Comparison of ENCODE assay signal across 7 mouse cellular contexts in genomic region chr12:79130299-79131177, GRCm38 (mm10). TPM values are rescaled to one million over a fixed set of nuclear protein-coding genes. Genes with fewer than 3 reads are reported as not detected.
DNase-seq lines count a peak whose midpoint lies in the region; ATAC-seq and TF ChIP-seq lines count a peak whose summit lies in the region.

Gene Arg2, plus strand, starts transcription at chr12:79130777.

- H3K9me3 ChIP-seq in limb, embryonic 10.5 days (replicated peaks): no peaks in the 10 kb centered on the region
- no peaks in the 10 kb centered on the region for H3K9me3 ChIP-seq in midbrain, embryonic 12.5 days

- H3K4me3 ChIP-seq in kidney, adult 2 months (ENCODE audit: insufficient read depth, low read depth, low read length): peak within 1 kb of the TSS; percentile 47
- H3K4me3 ChIP-seq in limb, embryonic 10.5 days: peak within 1 kb of the TSS; percentile 57
- peak within 1 kb of the TSS; percentile 51 for H3K4me3 ChIP-seq in midbrain, embryonic 12.5 days
- peak within 1 kb of the TSS; percentile 84 for H3K4me3 ChIP-seq in small intestine, adult 2 months (ENCODE audit: low read depth, low read length)

- peak; percentile 27 for TF ChIP-seq POLR2A in kidney, adult 2 months (IDR thresholded peaks at IDR 0.05; ENCODE audit: low read depth, low read length)
- peak; percentile 92 for TF ChIP-seq POLR2A in small intestine, adult 2 months (IDR thresholded peaks at IDR 0.05; ENCODE audit: low read depth, low read length)

- no peaks in the 10 kb centered on the region for H3K36me3 ChIP-seq in kidney, adult 2 months (ENCODE audit: control insufficient read depth, insufficient read depth, low read length)
- H3K36me3 ChIP-seq in limb, embryonic 10.5 days: no peaks in the 10 kb centered on the region
- H3K36me3 ChIP-seq in midbrain, embryonic 12.5 days: no peaks in the 10 kb centered on the region
- H3K36me3 ChIP-seq in small intestine, adult 2 months (ENCODE audit: control insufficient read depth, insufficient read depth, low read length): peaks cover 17% of the 10 kb centered on the region

- no peak for TF ChIP-seq CTCF in kidney, adult 2 months (conservative IDR thresholded peaks at IDR 0.05; ENCODE audit: insufficient read depth, insufficient read length, low read depth, low read length)
- no peak for TF ChIP-seq CTCF in small intestine, adult 2 months (IDR thresholded peaks at IDR 0.05; ENCODE audit: extremely low read depth, insufficient read length, insufficient replicate concordance, low read depth, low read length)

- H3K9ac ChIP-seq in midbrain, embryonic 12.5 days (replicated peaks): peak within 1 kb of the TSS; percentile 55

- no peaks in the 10 kb centered on the region; the same call in 1 of the 2 replicates for H3K27me3 ChIP-seq in kidney, adult 2 months (replicated peaks; ENCODE audit: control insufficient read depth, insufficient read depth, low read length)
- peaks cover 59% of the 10 kb centered on the region for H3K27me3 ChIP-seq in limb, embryonic 10.5 days (ENCODE audit: low read depth, poor library complexity, severe bottlenecking)
- H3K27me3 ChIP-seq in midbrain, embryonic 12.5 days: peaks cover 45% of the 10 kb centered on the region
- H3K27me3 ChIP-seq in small intestine, adult 2 months (ENCODE audit: control insufficient read depth, insufficient read depth, low read length): 0 out of 2 replicates have a peak, but pooled peaks cover 4% of the 10 kb centered on the region

- peak within 1 kb of the TSS; percentile 90 for H3K4me2 ChIP-seq in midbrain, embryonic 12.5 days (replicated peaks)

- DNase-seq in adrenal gland, postnatal 25 days: peak; percentile 69
- peak; percentile 83 for DNase-seq in embryo, embryonic 9.5 days (ENCODE audit: extremely low spot score)
- peak; percentile 13 for DNase-seq in gonadal fat pad, adult 2 months (ENCODE audit: low read depth)
- DNase-seq in kidney, adult 2 months: peak; percentile 87
- peak; percentile 82 for DNase-seq in limb, embryonic 10.5 days (ENCODE audit: low spot score)

- no peaks in the 10 kb centered on the region for H3K4me1 ChIP-seq in kidney, adult 2 months (ENCODE audit: control insufficient read depth, insufficient read depth, low read length)
- H3K4me1 ChIP-seq in limb, embryonic 10.5 days: peaks cover 12% of the 10 kb centered on the region
- H3K4me1 ChIP-seq in midbrain, embryonic 12.5 days: peaks cover 11% of the 10 kb centered on the region
- peaks cover 14% of the 10 kb centered on the region for H3K4me1 ChIP-seq in small intestine, adult 2 months (ENCODE audit: control insufficient read depth, insufficient read depth, insufficient read length, low read length)

- no peak within 1 kb of the TSS for H3K27ac ChIP-seq in kidney, adult 2 months (ENCODE audit: insufficient read depth, low read depth, low read length)
- no peak within 1 kb of the TSS for H3K27ac ChIP-seq in limb, embryonic 10.5 days
- no peak within 1 kb of the TSS for H3K27ac ChIP-seq in midbrain, embryonic 12.5 days (replicated peaks)
- peak within 1 kb of the TSS; percentile 42 for H3K27ac ChIP-seq in small intestine, adult 2 months (ENCODE audit: insufficient read depth, low read depth, low read length)

- 1% methylated on average over 47 of the region's 47 CpGs for WGBS in kidney, adult 2 months
- under 1% methylated on average over 47 of the region's 47 CpGs for WGBS in limb, embryonic 10.5 days
- WGBS in midbrain, embryonic 12.5 days: 1% methylated on average over 47 of the region's 47 CpGs
- WGBS in small intestine, adult 2 months: under 1% methylated on average over 47 of the region's 47 CpGs

- peak; percentile 90 for ATAC-seq in midbrain, embryonic 12.5 days (ENCODE audit: low FRiP score, low read depth)

RNA-seq across cellular contexts. Expression of gene Arg2, which starts in this region (rescaled TPM):
- 0.21 TPM in 1 of 2 replicates, not detected in the other for total RNA-seq in adrenal gland, postnatal 25 days (2021)
- 23.2 and 26.8 TPM in 2 replicates for polyA plus RNA-seq in gonadal fat pad, adult 2 months (2012; rRNA removed)
- 19.2 and 26.3 TPM in 2 replicates for polyA plus RNA-seq in kidney, adult 2 months (2012; rRNA removed)
- polyA plus RNA-seq in limb, embryonic 10.5 days (2016; fragmentation: Nextera tagmentation; extraction: Ambion mirVana): 0.20 and 0.26 TPM in 2 replicates
- polyA plus RNA-seq in midbrain, embryonic 12.5 days (2016; fragmentation: Nextera tagmentation; extraction: Ambion mirVana): 9.0 and 9.7 TPM in 2 replicates
- polyA plus RNA-seq in small intestine, adult 2 months (2012; rRNA removed): 148 and 162 TPM in 2 replicates

Comparison
In these comparisons a context has a peak if more than half of its experiments do, and no peak if none do; other contexts are left out.
1. Peak in DNase-seq in adrenal gland, postnatal 25 days; RNA of the gene not detected or under 1 TPM.
2. Peak in DNase-seq and H3K4me3 ChIP-seq in limb, embryonic 10.5 days; RNA of the gene not detected or under 1 TPM.
3. DNase-seq: peak in every context shown above with its lines; median percentile 87 in kidney, adult 2 months; 83 in embryo, embryonic 9.5 days; 82 in limb, embryonic 10.5 days; 69 in adrenal gland, postnatal 25 days; 13 in gonadal fat pad, adult 2 months.